Mouse (Mus musculus) embryonic facial prominence, embryonic 11.5 days (tissue): ENCODE measurements around the gene Cldnd1. TPM values are rescaled to one million over a fixed set of nuclear protein-coding genes. Genes with fewer than 3 reads are reported as not detected.

Experiments used
- ATAC-seq: fragments of 200-750 bp; cut with Nextera tagmentation; replicated peaks from 2 replicates; pipeline ENCODE4 v1.8.0; 2017; ENCODE audit warnings: low read depth; ENCODE audit not compliant: insufficient number of reproducible peaks, low FRiP score, low TSS enrichment
- DNase-seq: peaks from one replicate; pipeline ENCODE4 v3.0.0-alpha.2; 2015; ENCODE audit warnings: low spot score
- H3K27ac ChIP-seq: fragments of 300-500 bp; sonication (generic); replicated peaks from 2 replicates; pipeline ENCODE4 v1.5.1; 2014; ENCODE audit warnings: mild to moderate bottlenecking, low read depth, low read length, control low read depth
- H3K27me3 ChIP-seq: fragments of 300-500 bp; sonication (generic); 2 replicates; pipeline ENCODE4 v1.6.1; 2014; ENCODE audit warnings: mild to moderate bottlenecking, low read length, moderate library complexity, mixed read lengths; ENCODE audit not compliant: control insufficient read depth, insufficient read depth
- H3K36me3 ChIP-seq: fragments of 300-500 bp; sonication (generic); replicated peaks from 2 replicates; pipeline ENCODE4 v1.6.1; 2014; ENCODE audit warnings: low read depth, mild to moderate bottlenecking, low read length, moderate library complexity, mixed read lengths; ENCODE audit not compliant: control insufficient read depth, insufficient read depth
- H3K4me1 ChIP-seq: fragments of 300-500 bp; sonication (generic); 2 replicates; pipeline ENCODE4 v1.6.1; 2014; ENCODE audit warnings: low read length, mixed read lengths; ENCODE audit not compliant: control insufficient read depth, insufficient read depth
- H3K4me2 ChIP-seq: fragments of 300-500 bp; sonication (generic); 2 replicates; pipeline ENCODE4 v1.6.1; 2014; ENCODE audit warnings: low read depth, mild to moderate bottlenecking, control low read depth, low read length, moderate library complexity
- H3K4me3 ChIP-seq: fragments of 300-500 bp; sonication (generic); 2 replicates; pipeline ENCODE4 v1.5.1; 2014; ENCODE audit warnings: low read depth, low read length, control low read depth
- H3K9ac ChIP-seq: fragments of 300-500 bp; sonication (generic); replicated peaks from 2 replicates; pipeline ENCODE4 v1.6.1; 2014; ENCODE audit warnings: mild to moderate bottlenecking, control low read depth, low read length
- H3K9me3 ChIP-seq: fragments of 300-500 bp; sonication (generic); replicated peaks from 2 replicates; pipeline ENCODE4 v1.6.1; 2016; ENCODE audit warnings: mild to moderate bottlenecking, low read length, inconsistent platforms, mixed read lengths; ENCODE audit not compliant: control insufficient read depth
- WGBS: fragments of 180-500 bp; shearing (Covaris S2); extraction: QIAGEN DNeasy Blood & Tissue Kit; methylation state at CpG from one replicate; pipeline ENCODE4 v1.1.7; 2014; 5-methylcytosine and 5-hydroxymethylcytosine counted together
- polyA plus RNA-seq: library from polyadenylated mRNA; unstranded; fragments of >200 nt; fragmentation: Nextera tagmentation; extraction: Ambion mirVana; gene quantifications from 2 replicates; pipeline ENCODE4 v1.2.1, GENCODE M21; 2014

Cldnd1 gene
- polyA plus RNA-seq, 1 experiment from 2014 or later, result 145 TPM

- no peak overlapping the region for H3K9ac ChIP-seq
- H3K4me3 ChIP-seq, result no peak overlapping the region
- H3K27me3 ChIP-seq, result no peaks in the 10 kb centered on the region
- no peak overlapping the region for H3K4me2 ChIP-seq
- no peaks in the 10 kb centered on the region; the same call in 1 of the 2 replicates for H3K4me1 ChIP-seq
- no peaks in the 10 kb centered on the region for H3K36me3 ChIP-seq
- H3K9me3 ChIP-seq, result no peaks in the 10 kb centered on the region
- H3K27ac ChIP-seq, result no peak overlapping the region
- ATAC-seq (no peak), DNase-seq (no peak)
- 82% methylated on average over 10 of the region's 10 CpGs for WGBS
Measured at GRCm38 (mm10) chr16:58702329-58702932, 25.3 kb upstream of the Cldnd1 start.

GRCm38 (mm10) chr16:58703382-58704124 lies 24.2 kb upstream of the Cldnd1 start:
- H3K9ac ChIP-seq, result no peak overlapping the region
- no peak for ATAC-seq
- no peaks in the 10 kb centered on the region for H3K36me3 ChIP-seq
- no peak overlapping the region for H3K4me2 ChIP-seq
- no peak overlapping the region for H3K4me3 ChIP-seq
- H3K27me3 ChIP-seq, result no peaks in the 10 kb centered on the region
- 34% methylated on average over 10 of the region's 10 CpGs for WGBS
- no peaks in the 10 kb centered on the region; the same call in 1 of the 2 replicates for H3K4me1 ChIP-seq
- no peaks in the 10 kb centered on the region for H3K9me3 ChIP-seq
- no peak for DNase-seq
- no peak overlapping the region for H3K27ac ChIP-seq

GRCm38 (mm10) chr16:58704999-58705398 lies 22.7 kb upstream of the Cldnd1 start:
- no peaks in the 10 kb centered on the region; the same call in 1 of the 2 replicates for H3K4me1 ChIP-seq
- DNase-seq (no peak), ATAC-seq (no peak)
- H3K9ac ChIP-seq, result no peak overlapping the region
- H3K36me3 ChIP-seq, result no peaks in the 10 kb centered on the region
- H3K9me3 ChIP-seq, result no peaks in the 10 kb centered on the region
- no peak overlapping the region for H3K4me2 ChIP-seq
- no peak overlapping the region for H3K4me3 ChIP-seq
- no peak overlapping the region for H3K27ac ChIP-seq
- no peaks in the 10 kb centered on the region for H3K27me3 ChIP-seq

GRCm38 (mm10) chr16:58707276-58707905 lies 20.3 kb upstream of the Cldnd1 start:
- no peaks in the 10 kb centered on the region for H3K27me3 ChIP-seq
- no peaks in the 10 kb centered on the region for H3K36me3 ChIP-seq
- 90% methylated on average over 4 of the region's 4 CpGs for WGBS
- H3K4me3 ChIP-seq, result no peak overlapping the region
- H3K9ac ChIP-seq, result no peak overlapping the region
- no peak for ATAC-seq
- DNase-seq, result no peak
- no peaks in the 10 kb centered on the region for H3K9me3 ChIP-seq
- no peak overlapping the region for H3K27ac ChIP-seq
- H3K4me2 ChIP-seq, result no peak overlapping the region
- H3K4me1 ChIP-seq, result no peaks in the 10 kb centered on the region; the same call in 1 of the 2 replicates

- no peaks in the 10 kb centered on the region for H3K4me1 ChIP-seq
- H3K36me3 ChIP-seq, result no peaks in the 10 kb centered on the region
- no peak overlapping the region for H3K4me3 ChIP-seq
- H3K27ac ChIP-seq, result no peak overlapping the region
- no peaks in the 10 kb centered on the region for H3K27me3 ChIP-seq
- no peak overlapping the region for H3K4me2 ChIP-seq
- no peak overlapping the region for H3K9ac ChIP-seq
- WGBS, result 83% methylated on average over 3 of the region's 3 CpGs
- H3K9me3 ChIP-seq, result no peaks in the 10 kb centered on the region
- no peak for DNase-seq
- no peak for ATAC-seq
Measured at GRCm38 (mm10) chr16:58708601-58709475, 18.9 kb upstream of the Cldnd1 start.

GRCm38 (mm10) chr16:58709536-58709935 lies 18.2 kb upstream of the Cldnd1 start:
- no peaks in the 10 kb centered on the region for H3K4me1 ChIP-seq
- WGBS, result 72% methylated on average over 4 of the region's 4 CpGs
- no peak overlapping the region for H3K9ac ChIP-seq
- no peaks in the 10 kb centered on the region for H3K9me3 ChIP-seq
- DNase-seq (no peak), ATAC-seq (no peak)
- H3K27ac ChIP-seq, result no peak overlapping the region
- no peaks in the 10 kb centered on the region for H3K36me3 ChIP-seq
- no peak overlapping the region for H3K4me2 ChIP-seq
- H3K27me3 ChIP-seq, result no peaks in the 10 kb centered on the region
- H3K4me3 ChIP-seq, result no peak overlapping the region

GRCm38 (mm10) chr16:58712221-58712620 lies 15.5 kb upstream of the Cldnd1 start:
- 63% methylated on average over 8 of the region's 8 CpGs for WGBS
- ATAC-seq (no peak), DNase-seq (no peak)
- Histone ChIP-seq H3K4me1 (no peaks in the 10 kb centered on the region), H3K27ac (no peak overlapping the region), H3K4me2 (no peak overlapping the region), H3K4me3 (no peak overlapping the region), H3K9me3 (no peaks in the 10 kb centered on the region), H3K27me3 (no peaks in the 10 kb centered on the region), H3K9ac (no peak overlapping the region), H3K36me3 (no peaks in the 10 kb centered on the region)
